Mouse (Mus musculus): ENCODE measurements at regions not wholly inside any gene's neighbourhood (a gene's known extent, or its start where the extent isn't known, plus 50 kb on each side); places are given as distances from the start of the nearest gene placed in this dataset.

DNA sequence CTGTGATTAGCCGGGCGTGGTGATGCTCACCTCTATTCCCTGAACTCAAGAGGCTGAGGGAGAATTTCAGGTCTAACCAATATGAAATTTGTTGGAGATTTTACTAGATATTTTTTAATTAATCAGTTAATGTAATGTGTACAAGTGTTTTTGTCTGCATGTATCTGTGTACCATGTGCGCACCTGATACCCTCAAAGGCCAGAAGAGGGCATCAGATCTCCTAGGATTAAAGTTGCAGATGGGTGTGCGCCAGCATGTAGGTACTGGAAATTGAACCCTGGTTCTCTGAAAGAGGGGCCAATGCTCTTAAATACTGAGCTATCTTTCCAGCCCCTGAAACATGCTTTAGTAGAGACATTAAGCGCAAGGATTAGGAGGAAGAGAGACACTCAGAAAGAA lies 160.2 kb downstream of the Mycn start:
- no peak for TF ChIP-seq CTCF (IDR thresholded peaks at IDR 0.05; ENCODE audit: control insufficient read depth, insufficient read depth, insufficient replicate concordance, low read depth, low read length)
- TF ChIP-seq POLR2A (IDR thresholded peaks at IDR 0.05; ENCODE audit: control insufficient read depth, low read depth, low read length): no peak
